Mouse (Mus musculus) cerebellum, adult 9-10 months (tissue): Measurements from ENCODE around the gene Abraxas2.

Source experiments
- DNase-seq: peaks from one replicate; pipeline ENCODE4 v3.0.0; 2022

The Abraxas2 gene

DNA sequence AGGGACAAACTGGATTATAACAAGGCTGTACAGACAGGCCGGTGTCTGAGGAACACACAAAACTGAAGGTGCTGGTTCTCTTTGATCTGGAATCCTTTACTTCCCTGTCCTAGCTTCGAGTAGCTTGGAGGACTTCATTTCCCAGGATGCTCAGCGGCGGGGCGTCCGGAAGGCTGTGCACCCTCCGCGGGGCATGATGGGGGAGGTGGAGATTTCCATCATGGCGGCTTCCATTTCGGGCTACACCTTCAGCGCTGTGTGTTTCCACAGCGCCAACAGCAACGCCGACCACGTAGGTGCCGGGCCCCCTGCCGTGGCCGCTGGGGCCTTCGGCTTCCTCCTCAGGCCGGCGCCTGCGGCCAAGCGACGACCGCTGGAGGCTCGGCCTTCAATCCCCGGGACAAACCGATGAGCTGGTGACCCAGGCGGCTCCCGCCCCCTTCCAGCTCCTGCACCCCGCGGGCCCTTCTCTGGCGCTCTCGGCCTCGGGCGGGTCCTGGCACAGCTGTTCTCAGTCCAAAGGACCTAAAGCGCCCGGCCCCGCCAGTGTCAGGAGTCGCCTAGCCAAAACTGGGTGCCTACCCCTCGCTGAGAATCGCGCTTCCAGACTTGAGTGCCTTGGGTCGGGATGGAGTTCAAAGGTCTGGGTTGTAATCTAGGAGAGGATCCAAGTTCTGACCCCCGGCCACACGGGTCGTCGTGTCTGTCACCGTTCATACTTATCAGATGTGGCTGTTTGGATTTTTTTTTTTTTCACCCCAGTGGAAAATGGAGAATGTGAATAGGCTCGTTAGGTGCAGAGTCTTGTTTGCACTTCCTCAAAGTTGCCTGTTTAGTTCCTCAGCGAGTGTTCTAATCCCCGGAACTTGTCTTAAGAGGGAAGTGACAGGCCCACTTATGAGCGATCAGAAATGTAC is at the start of gene Abraxas2:
TSS of gene Abraxas2 (plus strand) at position 184 of the 917 bp plus-strand sequence.
- peak; percentile 87 for DNase-seq

DNA sequence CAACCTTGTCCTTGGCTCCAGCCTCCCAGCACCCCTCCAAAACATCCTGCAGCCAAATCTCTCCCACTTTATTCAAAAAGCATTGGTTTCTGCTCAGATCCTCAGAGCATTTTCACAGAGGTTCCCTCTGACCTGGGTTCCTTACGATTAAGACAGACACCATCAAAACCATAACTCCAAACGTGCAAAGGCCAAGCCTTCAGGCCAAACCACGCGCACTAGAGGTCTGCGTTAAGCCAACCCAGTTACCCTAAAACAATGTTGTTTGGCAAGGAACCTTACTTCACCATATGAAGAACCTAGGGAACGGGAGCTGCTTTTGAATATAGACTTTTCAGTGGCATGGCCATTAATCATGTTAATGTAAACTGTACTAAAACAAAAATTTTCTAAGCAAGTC is 49.3 kb upstream of the Abraxas2 start:
- DNase-seq, result peak; percentile 57

DNA sequence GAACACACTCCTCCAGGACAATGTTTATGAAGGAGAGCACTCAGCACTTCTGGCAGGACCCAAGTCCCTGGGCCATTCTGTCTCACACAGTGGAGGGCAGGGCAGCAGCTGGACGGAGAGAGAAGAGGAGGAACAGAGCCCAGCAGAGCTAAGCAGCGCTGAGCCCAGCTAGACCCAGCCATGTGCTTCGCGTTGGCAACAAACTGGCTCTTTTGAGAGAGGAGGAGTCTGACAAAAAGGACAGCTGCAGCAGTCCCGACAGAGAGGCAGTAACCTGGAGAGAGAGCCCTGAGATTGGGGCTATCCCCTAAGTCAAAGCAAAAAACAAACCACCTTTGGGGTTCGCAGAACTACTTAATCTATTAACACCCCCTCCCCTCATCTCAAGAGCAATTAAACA is 48.7 kb upstream of the Abraxas2 start:
- peak; percentile 75 for DNase-seq

DNA sequence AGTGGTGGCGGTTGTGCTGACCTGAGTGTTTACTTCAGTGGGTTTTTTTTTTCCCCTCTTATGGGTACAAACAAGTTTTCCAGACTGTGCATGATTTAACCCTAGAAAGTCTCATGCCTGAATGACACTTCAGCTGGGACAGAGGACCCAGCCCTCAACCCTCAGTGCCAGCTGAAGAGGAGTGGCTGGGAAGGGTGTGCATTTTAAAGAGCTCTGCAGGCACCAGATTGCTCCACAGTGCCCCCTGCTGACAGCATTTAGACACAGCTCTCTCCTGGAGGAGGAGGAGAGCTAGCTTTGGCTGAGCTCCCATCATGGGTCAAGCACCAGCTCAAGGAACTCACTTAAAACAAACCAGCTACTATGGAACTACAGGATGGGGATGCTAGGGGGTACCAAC is 48.1 kb upstream of the Abraxas2 start:
- peak; percentile 95 for DNase-seq

DNA sequence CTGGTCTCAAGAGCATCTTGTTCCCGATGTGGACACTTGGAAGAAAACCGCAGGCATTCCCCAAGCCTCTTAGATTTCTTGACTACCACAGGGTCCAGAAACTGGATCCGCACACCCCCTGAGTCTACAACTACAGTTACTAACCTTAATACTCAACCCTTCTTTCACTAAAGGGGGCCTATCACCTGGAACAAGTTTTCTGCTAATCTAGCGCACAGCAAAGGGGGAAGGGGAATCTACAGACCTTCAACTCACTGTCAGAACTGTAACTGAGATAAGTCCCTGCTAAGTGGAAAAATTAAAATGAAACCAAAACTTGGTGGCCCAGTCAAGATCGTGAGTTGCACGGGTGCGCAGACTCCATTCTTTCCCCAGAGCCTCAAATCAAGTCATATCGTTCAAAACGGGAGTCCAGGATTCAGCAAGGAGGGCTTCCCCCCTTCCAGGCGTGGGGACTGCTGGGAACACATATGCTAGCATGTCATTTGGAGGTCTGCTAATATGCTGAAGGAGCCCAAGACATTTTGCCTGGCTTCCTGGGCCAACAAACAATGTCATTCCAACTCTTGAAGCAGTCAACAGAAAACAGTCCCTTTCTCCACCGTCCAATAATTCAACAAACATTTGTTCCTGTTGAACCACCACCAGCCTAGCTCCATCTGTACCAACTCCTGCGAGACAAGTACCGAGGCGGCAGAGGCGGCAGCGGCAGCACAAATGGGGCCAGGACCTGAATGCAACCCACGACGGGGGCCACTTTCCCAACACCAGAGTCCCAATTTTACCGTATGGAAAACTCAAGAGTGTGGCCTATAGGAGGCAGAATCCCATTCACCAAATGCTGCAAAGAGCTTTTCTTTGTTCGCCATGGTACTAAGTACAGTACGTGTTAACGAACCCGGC is 47.1 kb upstream of the Abraxas2 start:
- DNase-seq, result peak; percentile 73

DNA sequence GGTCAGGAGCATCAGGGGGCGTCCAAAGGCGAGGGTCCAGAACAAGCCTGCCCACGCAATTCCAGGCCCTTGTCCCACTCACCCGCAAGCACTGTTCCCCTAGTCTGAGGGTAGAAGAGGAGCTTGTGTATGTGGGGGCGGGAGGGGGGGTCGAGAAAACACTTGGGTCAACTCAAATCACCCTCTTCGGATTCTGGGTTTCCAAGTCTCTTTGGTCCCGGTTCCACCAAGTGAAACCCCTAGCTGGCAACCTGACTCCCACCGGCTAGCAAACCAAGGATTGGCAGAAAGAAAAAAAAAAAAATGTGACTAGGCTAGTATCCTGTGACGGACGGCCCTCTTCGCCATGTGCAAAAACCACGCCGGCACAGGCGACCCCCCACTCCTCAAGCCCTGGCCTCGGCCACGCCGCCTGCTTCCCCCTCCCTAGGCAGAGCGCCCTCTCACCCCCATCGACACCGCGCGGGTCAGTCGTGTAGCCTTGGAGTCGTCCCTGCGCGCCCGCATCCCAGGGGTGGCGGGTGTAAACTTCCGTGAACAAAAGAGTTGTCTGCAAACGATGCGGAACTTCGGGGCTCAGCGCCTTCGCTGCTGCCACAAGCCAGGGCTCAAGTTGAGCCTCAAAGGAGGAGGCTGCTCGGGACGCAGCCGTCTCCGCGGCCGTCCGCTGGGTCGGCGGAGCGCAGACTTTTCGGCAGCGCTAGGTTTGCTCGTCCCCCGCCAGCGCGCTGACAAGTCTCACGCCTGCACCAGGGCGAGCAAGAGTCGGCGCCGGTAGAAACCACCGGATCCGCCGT is 46.2 kb upstream of the Abraxas2 start:
- peak; percentile 68 for DNase-seq

DNA sequence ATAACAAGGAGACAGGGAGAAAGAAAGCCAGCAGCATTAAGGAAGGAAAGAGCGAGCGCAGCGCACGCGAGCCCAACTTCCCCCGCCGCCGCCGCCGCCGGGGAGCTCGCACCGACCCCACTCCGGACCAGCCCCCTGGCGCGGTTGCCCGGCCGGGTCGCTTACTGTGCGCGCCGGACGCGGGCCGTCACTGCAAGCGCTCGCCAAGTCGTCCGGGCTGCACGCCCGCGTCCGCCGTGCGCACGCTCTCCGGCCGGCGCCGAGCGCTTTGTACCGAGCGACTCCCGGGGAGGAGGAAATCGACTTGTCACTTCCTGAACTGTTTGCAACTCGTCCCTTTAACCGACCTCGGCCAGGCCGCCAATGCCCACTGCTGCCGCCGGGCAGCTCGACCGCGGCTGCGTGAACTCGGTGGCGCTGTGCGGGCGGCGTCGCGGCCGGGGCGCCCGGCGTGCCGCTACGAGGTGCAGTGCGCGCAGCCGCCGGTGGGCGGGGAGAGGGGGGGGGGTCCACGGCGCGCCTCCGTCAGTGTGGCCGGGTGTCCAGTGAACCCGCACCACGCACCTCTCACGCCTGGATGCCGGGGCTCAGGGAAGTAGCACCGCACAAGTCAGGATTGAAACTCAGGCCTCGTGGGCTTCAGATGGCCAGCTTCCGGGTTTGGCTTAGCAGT is 45.5 kb upstream of the Abraxas2 start, which contains the start of gene Fam53b:
TSS of gene Fam53b (minus strand) at position 471 of the 673 bp plus-strand sequence.
- peak; percentile 81 for DNase-seq

DNA sequence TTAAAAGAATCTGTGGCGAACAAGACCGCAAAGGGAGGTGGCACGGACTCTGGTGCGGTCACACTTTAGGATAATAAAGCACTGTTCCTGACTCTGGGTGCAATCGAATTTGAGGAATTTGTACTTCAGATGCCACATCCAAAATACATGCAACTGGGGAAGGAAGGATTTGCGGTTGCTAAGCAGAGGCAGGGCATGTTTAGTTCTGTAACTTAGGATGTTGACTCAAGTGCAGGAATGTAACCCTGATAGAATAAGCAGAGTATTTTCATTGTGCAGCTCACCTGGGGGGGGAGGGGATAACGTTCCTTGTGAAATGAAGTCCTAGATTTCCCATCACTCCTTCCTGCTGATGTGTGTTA is 45.0 kb upstream of the Abraxas2 start:
- DNase-seq, result peak; percentile 70

DNA sequence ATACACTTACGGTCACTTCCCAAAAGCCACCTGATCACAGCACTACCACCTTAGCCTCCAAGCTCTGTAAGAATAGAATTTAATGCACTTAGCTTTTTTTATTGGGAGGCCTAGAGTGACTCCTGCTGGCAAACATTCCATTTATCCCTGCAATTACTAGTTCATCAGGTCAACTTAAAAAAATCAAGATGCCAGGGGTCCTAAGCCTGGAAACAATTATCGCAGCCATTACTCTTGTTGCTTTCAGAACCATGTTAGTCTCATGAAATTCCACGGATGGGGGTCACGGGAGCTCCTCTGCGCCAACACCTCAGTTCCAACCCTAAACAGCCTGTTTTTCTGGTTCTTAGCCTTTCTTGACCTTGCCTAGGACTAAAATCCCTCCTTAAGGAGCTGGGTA is 43.9 kb upstream of the Abraxas2 start:
- peak; percentile 47 for DNase-seq

DNA sequence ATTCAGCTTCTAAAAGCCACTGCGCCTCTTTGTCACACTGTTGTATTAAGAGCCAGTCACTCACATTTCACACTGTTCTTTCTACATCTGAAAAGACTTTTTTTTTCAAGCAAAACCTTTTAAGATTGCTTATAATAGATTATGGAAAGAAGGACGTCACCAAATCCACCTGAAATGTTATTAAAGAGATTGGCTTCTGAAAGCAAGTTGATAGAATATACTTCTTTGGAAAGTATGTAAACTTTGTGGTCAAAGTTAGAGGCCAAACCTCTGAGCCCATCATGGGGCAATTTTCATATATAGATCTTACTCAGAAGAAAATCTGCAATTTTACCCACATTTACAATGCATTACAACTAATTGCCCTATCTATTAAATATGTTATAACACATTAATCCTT is 42.5 kb upstream of the Abraxas2 start:
- no peak for DNase-seq

DNA sequence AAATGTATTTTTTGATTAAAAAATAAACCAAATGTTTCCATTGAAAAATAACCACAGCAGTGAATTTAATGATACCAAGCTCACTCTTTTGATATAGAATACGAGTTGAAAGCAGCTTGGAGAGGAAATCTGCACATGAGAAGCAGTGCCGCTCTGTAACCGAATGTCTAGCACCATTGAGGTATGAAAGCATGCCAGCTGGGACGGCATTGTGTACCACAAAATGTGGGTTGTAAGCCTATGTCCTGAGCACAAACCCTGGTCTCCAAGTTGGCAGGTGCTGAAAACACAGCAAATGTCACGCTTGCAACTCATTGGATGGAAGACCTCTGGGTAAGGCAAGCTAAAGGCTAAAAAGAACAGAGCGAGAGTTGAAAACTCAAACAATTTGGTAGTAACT is 42.0 kb upstream of the Abraxas2 start:
- DNase-seq, result no peak

DNA sequence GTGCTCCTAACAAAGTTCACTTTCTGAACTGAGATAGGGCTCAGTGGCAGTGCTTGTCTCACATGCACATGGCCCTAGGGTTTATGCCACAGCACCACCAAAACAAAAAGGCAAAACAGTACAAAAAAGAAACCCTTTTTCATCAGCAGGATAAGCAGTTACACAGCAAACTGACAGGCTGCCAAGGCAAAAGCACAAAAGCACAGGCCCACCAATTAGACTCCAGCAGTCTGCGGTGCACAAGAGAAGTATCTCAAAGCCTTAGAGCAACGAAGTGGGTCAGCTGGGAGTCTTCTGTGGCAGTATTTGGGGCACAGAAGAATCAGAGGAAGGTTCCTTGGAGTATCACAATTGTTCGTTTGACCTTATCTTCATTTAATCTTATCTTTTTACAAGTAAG is 38.3 kb upstream of the Abraxas2 start:
- no peak for DNase-seq

DNA sequence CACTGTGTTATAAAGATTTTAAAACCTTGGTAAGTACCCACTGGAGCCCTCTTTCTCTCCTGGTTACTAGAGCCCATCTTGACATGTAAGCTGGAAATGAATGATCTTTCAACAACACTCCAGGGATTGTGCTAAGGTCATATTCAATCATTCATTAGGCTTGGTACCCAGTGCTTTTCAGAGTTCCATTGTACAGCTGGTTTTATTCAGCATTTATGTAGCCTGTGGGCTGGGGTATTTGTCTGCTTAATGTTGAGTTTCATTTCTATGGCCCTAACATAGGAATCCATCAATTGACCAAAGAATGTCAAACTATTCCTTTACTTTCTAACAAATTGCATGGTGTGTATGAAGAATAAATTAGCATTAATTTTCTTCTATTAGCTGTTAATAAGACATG is 35.2 kb upstream of the Abraxas2 start:
- DNase-seq, result no peak

DNA sequence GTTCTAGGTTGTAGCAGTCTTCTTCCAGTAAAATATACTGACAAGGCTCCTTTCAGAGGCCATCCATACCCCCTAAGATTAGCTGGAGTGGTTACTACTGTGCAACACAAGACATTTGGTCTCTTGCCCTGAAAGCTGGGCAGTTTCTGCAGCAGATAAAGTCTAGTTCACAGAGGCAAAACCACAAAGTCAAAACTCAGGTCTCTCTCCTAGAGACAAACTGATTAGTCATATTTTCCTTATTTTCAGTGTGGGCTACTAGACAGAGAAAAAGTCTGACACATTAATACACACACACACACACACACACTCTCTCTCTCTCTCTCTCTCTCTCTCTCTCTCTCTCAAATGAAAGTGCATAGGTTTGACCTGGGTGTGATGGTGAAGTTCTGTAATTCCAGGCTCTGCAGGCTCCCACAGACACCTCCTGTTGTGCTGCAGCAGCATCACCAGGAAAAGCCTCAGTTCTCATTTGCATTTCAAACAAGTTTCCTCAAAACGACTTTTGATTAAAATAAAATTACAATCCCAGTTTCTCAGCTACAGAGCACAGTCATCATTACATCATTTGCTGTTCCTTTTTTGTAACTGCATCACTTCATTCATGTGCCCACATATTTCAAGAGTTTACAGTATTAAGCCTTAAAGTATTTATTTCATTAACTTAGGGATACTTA is 34.5 kb upstream of the Abraxas2 start:
- DNase-seq, result no peak

DNA sequence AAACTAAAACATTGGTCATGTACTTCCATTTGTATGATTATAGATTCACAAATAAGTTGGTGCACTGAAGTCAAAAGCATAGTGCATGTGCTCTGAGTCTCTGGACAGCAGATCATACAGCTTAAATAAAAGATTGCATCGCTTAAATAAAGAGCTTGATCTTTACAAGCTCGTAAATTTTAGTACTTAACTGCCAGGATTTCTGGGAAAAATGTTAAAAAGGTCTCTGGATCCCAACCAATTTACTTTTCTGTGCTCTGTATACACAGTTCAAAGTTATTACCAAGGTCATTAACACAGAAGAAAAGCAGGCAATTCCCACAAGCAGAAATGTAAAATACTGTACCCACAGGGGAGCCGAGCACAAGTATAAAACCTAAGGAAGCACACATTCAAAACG is 28.1 kb upstream of the Abraxas2 start:
- no peak for DNase-seq

DNA sequence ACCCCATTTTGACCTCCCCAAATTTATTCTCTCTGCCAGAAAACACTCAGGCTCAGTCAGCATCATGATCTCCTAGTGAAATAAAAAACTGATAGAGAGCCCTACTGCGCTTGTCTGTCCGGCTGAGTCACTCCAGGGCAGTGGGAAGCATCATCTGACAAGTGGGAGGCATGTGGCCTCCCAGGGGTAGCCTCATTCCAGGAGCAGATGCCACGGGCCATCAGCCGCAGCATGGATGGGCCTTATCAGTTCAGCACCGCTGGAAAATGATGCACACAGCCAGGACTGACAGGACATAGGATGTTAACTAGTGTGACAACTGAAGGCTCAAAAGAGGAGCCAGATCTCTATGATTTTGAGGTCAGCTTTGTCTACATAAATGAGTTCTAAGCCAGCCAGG is 17.7 kb upstream of the Abraxas2 start:
- no peak for DNase-seq

DNA sequence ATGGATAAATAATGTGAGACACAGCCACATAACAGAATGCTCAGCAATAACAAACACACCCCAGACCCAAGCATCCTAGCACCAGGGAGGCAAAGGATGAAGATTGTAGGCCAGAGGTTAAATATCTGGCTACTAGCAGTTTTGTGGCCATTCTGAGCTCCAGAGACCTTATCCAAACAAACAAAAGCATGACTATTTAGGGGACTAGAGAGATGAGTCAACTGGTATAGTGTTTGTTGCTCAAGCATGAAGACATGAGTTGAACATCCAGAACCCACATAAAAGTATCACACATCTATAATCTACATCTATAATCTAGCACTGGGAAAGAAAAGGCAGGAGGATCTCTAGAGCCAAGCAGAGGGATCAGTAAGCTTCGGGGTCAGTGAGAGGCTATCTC is 16.6 kb upstream of the Abraxas2 start:
- DNase-seq, result no peak

DNA sequence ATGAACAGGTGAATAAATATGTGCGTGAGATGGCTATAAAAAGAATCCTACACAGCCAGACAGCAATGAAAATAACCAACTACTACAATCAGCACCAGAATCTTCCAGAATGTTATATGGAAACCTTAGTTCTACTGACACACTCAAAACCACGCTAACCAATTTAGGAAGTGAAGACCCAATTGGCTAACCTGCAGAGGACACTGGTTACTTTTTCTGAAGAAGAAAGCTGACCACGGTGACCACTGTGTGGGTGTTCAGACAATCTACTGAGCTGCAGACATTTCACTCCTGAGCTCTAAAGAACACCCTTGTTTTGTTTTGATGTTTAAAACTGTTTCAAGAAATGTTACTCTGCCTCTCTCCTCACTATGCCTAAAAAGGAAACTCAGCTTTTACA is 15.9 kb upstream of the Abraxas2 start:
- DNase-seq, result no peak

DNA sequence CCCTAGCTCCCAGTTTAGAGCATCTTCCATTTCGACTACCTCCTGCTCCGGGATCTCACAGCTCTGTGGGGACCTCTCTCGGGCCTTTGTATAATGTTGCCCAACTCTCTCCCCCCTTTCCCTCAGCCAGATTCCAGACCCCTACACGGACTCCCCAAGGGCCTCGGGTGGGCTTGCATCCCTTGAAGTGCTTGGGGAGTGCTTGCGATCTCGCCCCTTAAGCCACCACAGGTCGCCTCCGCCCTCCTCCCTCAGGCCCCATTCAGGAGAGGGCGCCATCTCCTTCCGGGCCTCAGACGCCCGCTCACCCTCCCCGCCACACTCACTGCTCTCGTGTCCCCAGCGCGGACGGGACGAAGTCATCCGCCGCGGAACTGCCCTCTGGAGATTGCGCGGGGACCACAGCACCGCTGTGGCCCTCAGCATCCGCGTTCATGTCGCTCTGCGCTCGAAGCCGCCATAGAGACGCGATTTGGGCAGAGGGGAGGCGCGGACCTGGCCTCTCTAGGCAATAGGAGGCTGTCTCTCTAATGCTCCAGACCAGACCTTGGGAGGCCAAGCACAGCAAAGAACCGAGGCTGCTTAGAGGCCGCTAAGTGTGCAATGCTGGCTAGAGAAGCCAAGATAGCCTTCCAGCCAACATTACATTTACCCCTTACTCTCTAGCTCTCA is 6.7 kb upstream of the Abraxas2 start, which contains the start of gene Eef1akmt2:
TSS of gene Eef1akmt2 (minus strand) at position 501 of the 672 bp plus-strand sequence.
- DNase-seq, result peak; percentile 88

DNA sequence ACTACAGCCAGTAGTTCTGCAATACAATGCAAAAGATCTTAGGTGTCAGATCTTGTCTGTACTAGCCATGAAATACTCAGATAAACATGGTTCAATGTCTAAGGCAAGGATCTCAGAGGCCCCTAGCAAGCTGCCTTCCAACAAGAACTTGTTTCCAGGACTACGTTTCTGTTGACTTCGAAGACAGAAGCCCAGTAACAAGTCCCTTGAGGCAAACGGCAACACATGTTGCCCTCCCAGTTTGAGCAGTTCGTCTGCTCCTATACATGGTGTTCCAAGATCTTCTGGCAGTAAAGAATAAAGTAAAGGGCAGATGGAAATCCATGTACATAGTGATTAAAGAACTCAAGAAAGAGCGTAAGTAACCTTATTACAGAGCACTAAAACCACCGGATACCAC is 5.7 kb upstream of the Abraxas2 start:
- no peak for DNase-seq

DNA sequence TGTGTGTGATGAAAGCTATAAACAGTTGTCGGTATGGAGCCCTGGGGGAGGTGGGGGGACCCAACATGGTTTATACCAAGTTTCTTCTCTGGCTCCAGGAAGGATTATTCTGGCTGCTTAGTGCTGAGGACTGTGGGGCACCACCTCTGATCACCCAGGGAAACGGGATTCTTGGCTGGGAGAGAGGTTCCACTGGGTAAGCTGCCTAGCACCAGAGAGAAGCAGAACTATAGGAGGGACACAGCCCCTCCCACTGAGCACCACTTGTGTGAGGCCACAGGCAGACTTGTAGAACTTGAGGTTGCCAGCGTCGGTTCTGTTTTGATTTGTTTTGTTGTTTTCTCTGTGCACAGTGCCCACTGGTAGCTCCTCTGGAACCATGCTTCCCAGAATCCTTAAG is 5.1 kb upstream of the Abraxas2 start:
- no peak for DNase-seq
